Mouse (Mus musculus): ENCODE results near the gene Gcgr. TPM values are rescaled to one million over a fixed set of nuclear protein-coding genes. Genes with fewer than 3 reads are reported as not detected.
"Not testable (repeated sequence)": the region's sequence is repeated elsewhere in the genome, so short reads cannot be mapped to it uniquely, and the experiment has no call there.

Gcgr gene
- total RNA-seq, 2 experiments from 2014 or later: 0.52 TPM; not detected in 1

DNA sequence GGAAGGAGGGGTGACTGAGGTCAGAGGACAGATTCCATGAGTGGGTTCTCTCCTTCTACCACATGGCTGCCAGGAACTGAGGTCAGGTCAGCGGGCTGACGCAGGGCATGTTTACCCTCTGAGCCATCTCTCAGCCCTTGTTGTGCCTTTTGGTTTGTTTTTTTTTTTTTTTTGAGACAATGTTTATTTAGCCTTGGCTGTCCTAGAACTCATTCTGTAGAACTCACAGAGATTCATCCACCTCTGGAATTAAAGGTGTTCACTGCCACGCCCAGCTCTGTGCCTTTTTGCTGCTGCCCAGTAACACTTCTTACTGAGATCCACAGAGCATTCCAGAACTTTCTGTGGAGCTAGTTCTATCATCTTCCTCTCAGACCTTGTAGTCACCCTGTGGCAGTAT, 24.8 kb upstream of the Gcgr start:
- DNase-seq (ENCODE audit: low spot score in 2 of 2): no peak

DNA sequence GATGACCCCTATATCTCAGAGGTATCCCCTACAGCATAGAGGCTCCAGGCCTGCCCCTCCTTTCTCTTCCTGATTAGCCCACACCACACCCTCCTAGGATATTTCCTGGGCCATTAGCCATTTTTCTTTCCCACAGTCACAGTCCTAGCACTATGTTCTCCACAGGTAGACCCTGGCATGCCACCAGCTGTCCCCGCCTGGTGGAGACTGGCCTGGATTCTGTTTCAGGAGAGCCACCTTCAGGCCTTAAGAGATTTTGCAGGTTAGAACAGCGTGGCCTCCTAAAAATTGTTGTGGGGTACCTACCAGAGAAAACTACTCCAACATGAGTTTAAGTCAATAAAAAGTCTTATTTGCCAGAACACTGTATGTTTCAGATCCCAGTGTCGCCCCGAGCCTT, 23.6 kb upstream of the Gcgr start:
- no peak for DNase-seq (ENCODE audit: low spot score in 2 of 2)

- no peak for DNase-seq (ENCODE audit: low spot score in 2 of 2)
Observed at GRCm38 (mm10) chr11:120507611-120508289, 22.7 kb upstream of the Gcgr start.

GRCm38 (mm10) chr11:120508290-120508870, 22.1 kb upstream of the Gcgr start:
- DNase-seq (ENCODE audit: low spot score in 2 of 2): no peak

DNA sequence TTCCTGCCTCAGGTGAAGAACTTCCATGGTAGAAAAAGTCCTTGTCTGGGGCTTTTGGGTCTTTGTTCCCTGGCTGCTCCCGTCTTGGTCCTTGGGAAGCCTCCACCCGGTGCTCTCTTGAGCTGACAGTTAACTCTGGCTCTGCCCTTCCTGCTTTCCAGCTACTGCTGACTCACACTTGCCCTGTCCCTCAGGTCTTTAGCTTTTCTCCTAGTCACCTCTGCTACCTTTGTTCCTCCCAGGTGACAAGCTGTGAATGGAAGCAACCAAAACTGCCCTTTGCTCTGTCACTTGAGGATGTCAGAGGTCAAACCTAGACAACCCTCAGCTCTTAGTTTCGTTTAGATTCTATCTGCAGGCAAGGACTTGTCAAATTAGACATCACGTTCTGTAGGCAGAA, 20.6 kb upstream of the Gcgr start:
- no peak for DNase-seq (ENCODE audit: low spot score in 2 of 2)

GRCm38 (mm10) chr11:120510375-120511030, 20.0 kb upstream of the Gcgr start:
- no peak for DNase-seq (ENCODE audit: low spot score in 2 of 2)

DNA sequence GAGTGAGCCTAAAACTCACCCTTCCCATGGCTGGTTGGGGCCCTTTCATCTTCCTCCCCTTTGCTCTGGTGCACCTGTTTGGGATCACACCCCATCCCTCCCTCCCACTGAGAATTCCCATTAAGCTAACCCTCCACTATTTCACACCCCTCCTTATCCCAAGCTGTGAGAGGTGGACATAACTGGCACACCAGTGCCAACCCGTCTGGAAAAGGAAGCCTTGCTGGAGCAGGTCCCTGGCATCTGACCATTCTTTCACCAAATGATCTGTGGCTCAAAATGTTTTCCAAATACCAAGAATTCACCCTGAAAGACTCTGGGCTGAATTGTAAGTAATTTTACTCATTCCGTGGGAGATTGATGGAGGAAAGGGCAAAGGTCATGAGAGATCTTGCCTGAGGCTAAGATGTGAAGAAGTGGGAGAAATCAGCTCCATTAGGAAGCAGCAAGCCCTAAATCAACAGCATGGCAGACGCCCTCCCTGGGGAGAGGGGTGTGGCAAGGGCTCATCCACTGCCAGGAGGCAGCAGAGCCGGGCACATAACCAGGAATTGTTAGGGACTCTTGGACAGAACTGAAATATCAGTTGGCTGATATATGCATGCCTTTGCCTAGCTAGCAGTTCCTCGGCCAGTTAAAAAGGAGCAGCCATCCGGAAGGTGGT, 17.6 kb upstream of the Gcgr start:
- DNase-seq (ENCODE audit: low spot score in 2 of 2): no peak

GRCm38 (mm10) chr11:120514262-120514661, 16.2 kb upstream of the Gcgr start:
- DNase-seq (ENCODE audit: low spot score in 2 of 2): not testable (repeated sequence)

DNA sequence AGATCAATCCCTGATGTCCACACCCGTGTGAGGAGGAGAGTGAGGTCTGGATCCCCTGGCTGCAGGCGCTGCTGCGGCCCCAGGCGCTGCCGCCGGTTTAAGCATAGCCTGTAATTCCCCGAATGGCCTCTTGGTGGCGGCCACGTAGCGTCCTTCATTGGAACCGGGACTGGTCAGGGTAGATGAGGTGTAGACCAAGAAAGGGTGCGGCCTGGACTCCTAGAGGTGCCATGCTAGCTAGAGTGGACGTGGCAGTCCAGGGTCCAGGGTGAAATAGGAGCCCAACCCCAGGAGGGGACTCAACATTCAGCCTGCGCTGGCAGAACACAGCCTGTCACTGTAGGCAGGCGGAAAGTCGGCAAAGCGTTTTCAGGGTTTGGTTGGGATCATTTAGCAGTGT, 14.9 kb upstream of the Gcgr start:
- peak; percentile 85 to 92 for DNase-seq (ENCODE audit: low spot score in 2 of 2)

GRCm38 (mm10) chr11:120517147-120517546, 13.4 kb upstream of the Gcgr start:
- no peak for DNase-seq (ENCODE audit: low spot score in 2 of 2)

DNA sequence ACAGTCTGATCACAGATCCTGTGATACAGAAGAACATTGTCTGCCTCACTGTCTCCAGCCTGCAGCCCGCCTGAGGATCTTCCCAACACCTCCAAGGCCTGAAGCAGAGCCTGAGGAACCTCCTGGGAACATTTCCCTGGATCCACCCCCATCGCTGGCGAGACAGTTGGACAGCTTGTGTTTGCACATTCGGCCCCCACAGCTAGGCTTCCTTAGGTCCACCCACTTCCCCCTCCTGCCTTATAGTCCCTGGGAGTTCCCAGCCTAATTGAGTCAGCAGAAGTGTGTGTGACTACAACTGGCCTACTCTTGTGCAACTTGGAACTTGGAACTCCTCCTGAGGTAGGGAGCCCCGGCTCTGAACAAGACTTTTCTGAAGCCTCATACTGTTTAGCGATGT, 12.5 kb upstream of the Gcgr start:
- peak; percentile 81 to 87 for DNase-seq (ENCODE audit: low spot score in 2 of 2)

- DNase-seq (ENCODE audit: low spot score in 2 of 2): no peak
Observed at GRCm38 (mm10) chr11:120518558-120518957, 11.9 kb upstream of the Gcgr start.

DNA sequence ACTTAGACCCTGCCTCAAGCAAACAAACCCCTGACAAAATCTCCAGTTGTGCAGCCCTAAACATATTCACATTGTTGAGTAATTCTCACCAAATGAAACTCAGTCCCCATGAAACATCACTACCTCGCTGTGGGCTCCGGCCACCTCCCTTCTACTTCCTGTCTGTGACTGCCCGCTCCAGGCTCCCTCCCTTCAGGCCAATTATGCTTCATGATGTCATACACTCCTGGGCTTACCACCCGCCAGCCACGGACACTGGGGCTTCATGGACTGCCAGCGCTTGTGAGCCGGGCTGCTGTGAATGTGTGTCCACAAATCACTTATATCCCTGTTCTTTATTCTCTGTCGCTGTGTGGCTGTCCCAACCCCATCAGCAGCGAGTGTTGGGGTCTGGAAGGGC, 10.8 kb upstream of the Gcgr start:
- no peak for DNase-seq (ENCODE audit: low spot score in 2 of 2)

DNA sequence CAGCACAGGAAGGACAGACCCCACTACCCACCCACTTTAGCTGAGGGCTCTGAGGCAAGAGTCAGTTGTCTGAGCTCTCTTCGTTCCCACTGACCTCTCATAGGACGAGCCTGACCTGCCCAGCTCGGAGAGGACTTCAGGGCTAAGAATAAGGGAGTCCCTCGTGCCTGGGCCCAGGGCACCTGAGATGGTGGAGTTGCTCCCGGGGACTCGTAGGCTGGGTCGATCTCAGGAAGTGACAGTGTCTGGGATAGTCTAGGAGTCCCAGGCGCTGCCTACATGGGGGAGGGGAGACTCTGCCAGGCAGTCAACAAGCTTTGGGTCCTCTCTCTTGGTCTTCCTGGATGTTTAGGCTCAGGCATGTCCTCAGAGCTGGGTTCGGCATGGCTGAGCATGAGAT, 10.0 kb upstream of the Gcgr start:
- no peak for DNase-seq (ENCODE audit: low spot score in 2 of 2)

- no peak for DNase-seq (ENCODE audit: low spot score in 2 of 2)
Observed at GRCm38 (mm10) chr11:120520967-120521540, 9.4 kb upstream of the Gcgr start.

- DNase-seq (ENCODE audit: low spot score in 2 of 2): no peak
Observed at GRCm38 (mm10) chr11:120522581-120522980, 7.9 kb upstream of the Gcgr start.

DNA sequence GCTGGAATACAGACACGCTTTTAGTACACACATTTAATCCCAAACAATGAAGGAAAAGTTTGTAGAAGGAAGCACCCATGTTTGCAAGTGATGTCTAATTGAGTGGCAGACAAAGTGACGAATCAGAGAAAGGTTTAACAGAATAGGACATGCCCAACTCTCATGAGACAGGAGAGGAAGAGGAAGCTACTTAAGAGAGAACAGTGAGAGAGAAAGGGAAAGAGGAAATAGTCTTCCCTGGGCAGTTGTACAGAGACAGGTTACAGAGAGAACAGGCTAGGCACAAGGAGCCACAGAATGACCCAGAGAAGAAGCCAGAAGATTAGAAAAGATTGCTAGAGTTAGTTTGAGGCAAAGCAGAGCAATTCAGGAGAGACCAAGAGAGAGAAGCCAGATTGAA, 4.5 kb upstream of the Gcgr start:
- DNase-seq (ENCODE audit: low spot score in 2 of 2): no peak

GRCm38 (mm10) chr11:120527690-120528354, 2.7 kb upstream of the Gcgr start:
- DNase-seq (ENCODE audit: low spot score in 2 of 2): no peak

DNA sequence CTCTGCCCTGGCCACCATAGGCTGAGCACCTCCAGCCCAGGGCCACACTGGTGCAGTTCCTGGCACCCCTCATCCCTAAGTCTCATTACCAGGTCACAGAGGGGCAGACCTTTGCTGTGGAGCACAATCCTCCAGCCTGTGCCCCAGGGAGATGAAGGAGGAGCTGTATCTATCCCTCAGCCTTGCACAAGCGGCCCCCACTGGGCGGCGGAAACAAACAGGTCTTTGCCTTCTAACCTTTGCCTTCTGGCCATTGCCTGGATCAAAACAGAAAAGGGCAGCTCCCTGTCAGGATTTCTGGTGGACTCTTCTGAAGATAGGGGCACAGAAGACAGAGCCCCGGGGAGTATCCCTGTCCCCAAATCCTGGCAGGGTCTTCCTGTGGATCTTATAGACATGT, 1.6 kb upstream of the Gcgr start:
- no peak for DNase-seq (ENCODE audit: low spot score in 2 of 2)

DNA sequence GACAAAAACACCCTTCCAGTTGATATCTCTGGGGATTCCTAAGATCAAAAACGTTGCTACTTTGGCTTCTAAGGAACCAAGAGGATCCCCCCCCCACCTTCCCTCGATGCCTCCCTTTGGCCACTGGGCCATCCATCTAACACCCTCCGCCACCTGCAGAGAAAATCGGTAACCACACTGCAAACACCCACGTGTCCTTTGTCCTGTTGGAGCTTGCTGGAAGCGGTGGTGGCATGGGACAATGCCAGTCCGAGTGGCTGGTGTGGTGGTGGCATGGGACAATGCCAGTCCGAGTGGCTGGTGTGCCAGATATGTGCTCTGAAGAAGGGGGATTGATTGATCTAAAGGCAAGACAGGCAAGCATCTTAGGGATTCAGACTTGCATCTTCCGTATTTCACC, 1.1 kb downstream of the Gcgr start:
- DNase-seq (ENCODE audit: low spot score in 2 of 2): no peak

- no peak for DNase-seq (ENCODE audit: low spot score in 2 of 2)
Observed at GRCm38 (mm10) chr11:120534093-120534492, 3.6 kb downstream of the Gcgr start.
